Mouse (Mus musculus): Measurements from ENCODE around the gene Ugt1a1. TPM values are rescaled to one million over a fixed set of nuclear protein-coding genes. Genes with fewer than 3 reads are reported as not detected.

Gene Ugt1a1
- not detected for total RNA-seq (2023)

GRCm38 (mm10) chr1:88211812-88212211, at the start of gene Ugt1a1:
Gene Ugt1a1, plus strand, starts transcription at chr1:88211959.

GRCm38 (mm10) chr1:88165711-88166110, 46.0 kb upstream of the Ugt1a1 start, which contains the start of gene Ugt1a5:
Gene Ugt1a5, plus strand, starts transcription at chr1:88166012.

DNA sequence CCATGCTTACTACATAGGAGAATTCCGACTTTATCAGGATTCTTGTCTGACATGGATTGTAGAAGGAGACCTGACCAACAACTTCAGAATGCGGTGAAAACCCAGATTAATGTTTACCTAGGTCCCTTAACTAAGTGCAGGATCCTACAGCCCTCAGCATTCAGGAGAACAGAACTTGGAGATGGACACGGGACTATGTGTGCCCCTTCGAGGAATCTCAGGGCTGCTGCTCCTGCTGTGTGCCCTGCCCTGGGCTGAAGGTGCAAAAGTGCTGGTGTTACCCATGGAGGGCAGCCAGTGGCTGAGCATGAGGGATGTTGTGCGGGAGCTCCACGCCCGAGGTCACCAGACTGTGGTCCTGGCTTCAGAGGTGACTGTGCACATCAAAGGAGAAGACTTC, 11.3 kb upstream of the Ugt1a1 start, which contains the start of gene Ugt1a2:
Gene Ugt1a2 (plus strand): TSS at position 146 of the 400 bp plus-strand sequence.

DNA sequence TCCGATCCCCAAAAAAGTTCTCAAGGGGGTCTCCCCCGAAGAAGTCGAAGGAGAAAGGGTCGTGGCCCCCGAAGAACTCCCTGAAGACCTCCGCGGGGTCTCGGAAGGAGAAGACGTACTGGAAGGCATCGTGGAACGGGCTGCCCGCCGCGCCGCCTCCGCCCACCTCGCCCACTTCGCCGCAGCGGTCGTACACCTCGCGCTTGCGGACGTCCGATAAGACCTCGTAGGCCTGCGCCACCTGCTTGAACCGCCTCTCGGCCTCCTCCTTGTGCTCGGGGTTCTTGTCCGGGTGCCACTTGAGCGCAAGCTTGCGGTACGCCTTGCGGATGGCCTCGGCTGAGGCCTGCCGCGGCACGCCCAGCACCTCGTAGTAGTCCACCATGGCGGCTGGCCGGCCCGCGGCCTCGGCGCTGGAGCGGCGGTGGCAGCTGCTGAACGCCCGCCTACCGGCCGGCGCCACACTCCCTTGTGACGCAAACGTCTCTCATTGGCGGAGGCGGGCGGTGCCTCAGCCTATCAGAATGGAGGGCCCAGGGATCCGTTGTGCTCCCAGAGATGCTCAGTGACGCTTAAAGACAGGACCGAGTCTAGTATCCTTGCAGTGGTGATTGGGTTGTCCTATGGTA, 6.4 kb upstream of the Ugt1a1 start, which contains the start of gene Dnajb3:
Gene Dnajb3 (minus strand): TSS at position 489 of the 629 bp plus-strand sequence.

GRCm38 (mm10) chr1:88226670-88227379, 15.1 kb downstream of the Ugt1a1 start, which contains the start of gene Mroh2a:
Gene Mroh2a, plus strand, starts transcription at chr1:88226986.

Other genes starting within 250 kb of the Ugt1a1 start
- gene Usp40, start 203.4 kb upstream of the Ugt1a1 start, total RNA-seq (2023): 21.5 TPM
- not detected for gene Ugt1a10, start 156.6 kb upstream of the Ugt1a1 start, total RNA-seq (2023)
- gene Ugt1a9, start 141.2 kb upstream of the Ugt1a1 start, total RNA-seq (2023): not detected
- gene Ugt1a8, start 124.1 kb upstream of the Ugt1a1 start, total RNA-seq (2023): not detected
- gene Ugt1a7c, start 116.9 kb upstream of the Ugt1a1 start, total RNA-seq (2023): 0.35 TPM
- gene Ugt1a6b, start 108.7 kb upstream of the Ugt1a1 start, total RNA-seq (2023): not detected
- not detected for gene Ugt1a6a, start 77.2 kb upstream of the Ugt1a1 start, total RNA-seq (2023)
- not detected for gene Ugt1a5, start 45.9 kb upstream of the Ugt1a1 start, total RNA-seq (2023)
- not detected for gene Ugt1a2, start 11.4 kb upstream of the Ugt1a1 start, total RNA-seq (2023)
- not detected for gene Dnajb3, start 6.2 kb upstream of the Ugt1a1 start, total RNA-seq (2023)
- 0.64 TPM for gene Mroh2a, start 15.0 kb downstream of the Ugt1a1 start, total RNA-seq (2023)
- gene Hjurp, start 65.7 kb downstream of the Ugt1a1 start, total RNA-seq (2023): 162 TPM
- not detected for gene Trpm8, start 65.7 kb downstream of the Ugt1a1 start, total RNA-seq (2023)
- not detected for gene Spp2, start 195.0 kb downstream of the Ugt1a1 start, total RNA-seq (2023)

Measured in CD4-positive naive resting alpha-beta T cell, adult 76 days (primary cell).